In the genomic region with DNA sequence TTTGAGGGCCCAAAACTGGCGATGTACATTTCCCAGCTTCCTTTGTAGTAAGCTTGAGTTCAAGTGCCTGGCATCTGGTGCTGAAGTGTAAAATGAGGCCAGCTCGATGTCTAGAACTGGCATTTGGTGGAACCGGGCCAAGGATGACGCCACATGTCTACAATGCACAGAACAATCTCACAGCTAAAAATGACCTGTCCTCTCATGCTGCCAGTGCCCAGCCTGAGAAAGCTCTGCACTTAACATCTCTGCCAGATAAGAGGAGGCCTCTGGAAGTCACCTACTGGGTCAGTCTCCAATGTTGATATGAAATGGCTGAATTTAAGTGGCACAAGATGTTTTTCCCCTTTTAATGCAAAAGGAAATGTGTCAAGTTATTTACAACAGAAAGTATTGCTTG, we compare ENCODE assay signal across 19 mouse cellular contexts.
DNase-seq lines count a peak whose midpoint lies in the region; ATAC-seq and TF ChIP-seq lines count a peak whose summit lies in the region.
"Had no signal": no experiment of that assay in that cellular context is flagged by ENCODE, and none has a peak within 500 bp of the region (broad histone marks: within the 10 kb centered on the region; RNA-seq: fewer than 3 reads in every experiment).

No protein-coding gene starts in this region.

- peak overlapping the region; percentile 82; the same call in 1 of the 2 replicates for H3K27ac ChIP-seq in heart, embryonic 10.5 days
- H3K27ac ChIP-seq in heart, postnatal 0 days (ENCODE audit: low read depth): peak overlapping the region; percentile 87
- H3K27ac ChIP-seq: forebrain, embryonic 12.5 days; hindbrain, embryonic 12.5 days; kidney, postnatal 0 days; limb, embryonic 15.5 days; liver, embryonic 15.5 days; midbrain, embryonic 12.5 days; neural tube, embryonic 13.5 days had no signal

- H3K36me3 ChIP-seq in heart, embryonic 10.5 days: no peaks in the 10 kb centered on the region
- no peaks in the 10 kb centered on the region for H3K36me3 ChIP-seq in heart, postnatal 0 days (replicated peaks; ENCODE audit: control insufficient read depth, insufficient read depth, low read length)
- H3K36me3 ChIP-seq: forebrain, embryonic 12.5 days; hindbrain, embryonic 12.5 days; limb, embryonic 15.5 days; liver, embryonic 15.5 days; midbrain, embryonic 12.5 days; neural tube, embryonic 13.5 days had no signal

- H3K4me1 ChIP-seq in heart, embryonic 10.5 days: peaks cover 5% of the 10 kb centered on the region
- peaks cover 12% of the 10 kb centered on the region for H3K4me1 ChIP-seq in heart, postnatal 0 days (ENCODE audit: control insufficient read depth, insufficient read depth)
- H3K4me1 ChIP-seq: forebrain, embryonic 12.5 days; hindbrain, embryonic 12.5 days; limb, embryonic 15.5 days; liver, embryonic 15.5 days; midbrain, embryonic 12.5 days; neural tube, embryonic 13.5 days had no signal

- peak; percentile 82 for TF ChIP-seq EP300 in heart, postnatal 0 days (IDR thresholded peaks at IDR 0.05; ENCODE audit: low read depth)

- 42% methylated on average over 4 of the region's 4 CpGs for WGBS in heart, embryonic 10.5 days
- 22% methylated on average over 4 of the region's 4 CpGs for WGBS in heart, postnatal 0 days

- H3K4me2 ChIP-seq in heart, postnatal 0 days (ENCODE audit: low read depth, low read length): no peak overlapping the region
- H3K4me2 ChIP-seq: forebrain, embryonic 12.5 days; hindbrain, embryonic 12.5 days; limb, embryonic 15.5 days; liver, embryonic 15.5 days; midbrain, embryonic 12.5 days; neural tube, embryonic 13.5 days had no signal

- H3K9me3 ChIP-seq in heart, embryonic 10.5 days: no peaks in the 10 kb centered on the region
- no peaks in the 10 kb centered on the region for H3K9me3 ChIP-seq in heart, postnatal 0 days (replicated peaks; ENCODE audit: control insufficient read depth, low read length)
- H3K9me3 ChIP-seq: forebrain, embryonic 12.5 days; hindbrain, embryonic 12.5 days; limb, embryonic 15.5 days; liver, embryonic 15.5 days; midbrain, embryonic 12.5 days; neural tube, embryonic 13.5 days had no signal

- H3K27me3 ChIP-seq in heart, embryonic 10.5 days (ENCODE audit: insufficient read depth, poor library complexity, severe bottlenecking): no peaks in the 10 kb centered on the region
- H3K27me3 ChIP-seq in heart, postnatal 0 days (ENCODE audit: control insufficient read depth, insufficient read depth, low read length): no peaks in the 10 kb centered on the region
- H3K27me3 ChIP-seq: forebrain, embryonic 12.5 days; hindbrain, embryonic 12.5 days; liver, embryonic 15.5 days; midbrain, embryonic 12.5 days; neural tube, embryonic 13.5 days had no signal

- no peak overlapping the region for H3K9ac ChIP-seq in heart, postnatal 0 days (replicated peaks; ENCODE audit: low read depth, low read length)
- H3K9ac ChIP-seq: forebrain, embryonic 12.5 days; hindbrain, embryonic 12.5 days; limb, embryonic 15.5 days; liver, embryonic 15.5 days; midbrain, embryonic 12.5 days; neural tube, embryonic 13.5 days had no signal

- H3K4me3 ChIP-seq in heart, embryonic 10.5 days: no peak overlapping the region
- no peak overlapping the region for H3K4me3 ChIP-seq in heart, postnatal 0 days (ENCODE audit: low read depth, low read length)
- H3K4me3 ChIP-seq: forebrain, embryonic 12.5 days; hindbrain, embryonic 12.5 days; limb, embryonic 15.5 days; liver, embryonic 15.5 days; midbrain, embryonic 12.5 days; neural tube, embryonic 13.5 days had no signal

- peak; percentile 96 for ATAC-seq in heart, postnatal 0 days (ENCODE audit: insufficient read depth, low read depth)
- ATAC-seq in granulocyte monocyte progenitor cell, adult 5-6 weeks (replicated peaks; ENCODE audit: poor library complexity, severe bottlenecking): no peak

- no peak for TF ChIP-seq CTCF in heart, postnatal 0 days (IDR thresholded peaks at IDR 0.05; ENCODE audit: low read depth)

- peak; percentile 9 for DNase-seq in right cerebral cortex, postnatal 14 days
- no peak for DNase-seq in right cerebral cortex, postnatal 25 days
- DNase-seq in heart, embryonic 10.5 days (ENCODE audit: low spot score): peak; percentile 90
- DNase-seq in heart, postnatal 0 days (ENCODE audit: low spot score): peak; percentile 85
- DNase-seq in urinary bladder, postnatal 10 days (ENCODE audit: low spot score): no peak
- DNase-seq in frontal cortex, postnatal 36 days (ENCODE audit: low spot score in 2 of 2): no peak
- DNase-seq: adrenal gland, adult 8-10 months; cerebellum, adult 8-10 months; gastrocnemius, postnatal 25 days; kidney, adult 18-20 months; thymus, adult 18-20 months had no signal

Comparison
In these comparisons a context has a peak if more than half of its experiments do, and no peak if none do; other contexts are left out.
1. DNase-seq: peak in right cerebral cortex, postnatal 14 days (single experiment), heart, embryonic 10.5 days (single experiment) and heart, postnatal 0 days (single experiment); none in right cerebral cortex, postnatal 25 days (single experiment), urinary bladder, postnatal 10 days (single experiment) and frontal cortex, postnatal 36 days (0 of 2).